Comparison of ENCODE assay signal across 8 mouse cellular contexts in genomic region chr9:46599931-46600708, GRCm38 (mm10).
DNase-seq lines count a peak whose midpoint lies in the region; ATAC-seq and TF ChIP-seq lines count a peak whose summit lies in the region.

No protein-coding gene starts in this region.

- no peak for DNase-seq in lung, adult 2 months
- peak; percentile 54 for DNase-seq in embryonic facial prominence, embryonic 11.5 days (ENCODE audit: low spot score)
- peak; percentile 51 for DNase-seq in testis, postnatal 14 days (ENCODE audit: low spot score)
- no peak for DNase-seq in gastrocnemius, postnatal 36 days
- DNase-seq in liver, embryonic 11.5 days (ENCODE audit: low spot score), result no peak

- TF ChIP-seq CTCF in lung, adult 2 months (IDR thresholded peaks at IDR 0.05; ENCODE audit: insufficient read depth, low read length), result no peak

- H3K27ac ChIP-seq in lung, embryonic 16.5 days (ENCODE audit: low read length), result no peak overlapping the region
- H3K27ac ChIP-seq in embryonic facial prominence, embryonic 11.5 days (replicated peaks; ENCODE audit: low read depth, low read length), result no peak overlapping the region
- peak overlapping the region; percentile 63 for H3K27ac ChIP-seq in hindbrain, embryonic 13.5 days
- H3K27ac ChIP-seq in limb, embryonic 13.5 days, result no peak overlapping the region
- H3K27ac ChIP-seq in liver, embryonic 11.5 days (ENCODE audit: low read depth, low read length), result no peak overlapping the region

- no peak overlapping the region for H3K9ac ChIP-seq in lung, embryonic 16.5 days (ENCODE audit: low read length)
- H3K9ac ChIP-seq in embryonic facial prominence, embryonic 11.5 days (replicated peaks; ENCODE audit: low read length), result no peak overlapping the region
- no peak overlapping the region for H3K9ac ChIP-seq in hindbrain, embryonic 13.5 days
- H3K9ac ChIP-seq in limb, embryonic 13.5 days, result no peak overlapping the region
- no peak overlapping the region for H3K9ac ChIP-seq in liver, embryonic 11.5 days (ENCODE audit: low read depth, low read length)

- H3K36me3 ChIP-seq in lung, embryonic 16.5 days (ENCODE audit: control insufficient read depth, insufficient read depth, low read length), result no peaks in the 10 kb centered on the region
- no peaks in the 10 kb centered on the region for H3K36me3 ChIP-seq in embryonic facial prominence, embryonic 11.5 days (replicated peaks; ENCODE audit: control insufficient read depth, insufficient read depth, low read depth, low read length)
- H3K36me3 ChIP-seq in hindbrain, embryonic 13.5 days, result no peaks in the 10 kb centered on the region
- H3K36me3 ChIP-seq in limb, embryonic 13.5 days, result no peaks in the 10 kb centered on the region
- H3K36me3 ChIP-seq in liver, embryonic 11.5 days (ENCODE audit: control insufficient read depth, insufficient read depth, low read length), result no peaks in the 10 kb centered on the region

- intact Hi-C loops in gastrocnemius, postnatal 36 days (cut with DNase I), result no loop called here

- no peaks in the 10 kb centered on the region for H3K9me3 ChIP-seq in lung, embryonic 16.5 days (ENCODE audit: control insufficient read depth, low read length)
- H3K9me3 ChIP-seq in embryonic facial prominence, embryonic 11.5 days (replicated peaks; ENCODE audit: control insufficient read depth, low read length), result no peaks in the 10 kb centered on the region
- no peaks in the 10 kb centered on the region for H3K9me3 ChIP-seq in hindbrain, embryonic 13.5 days
- H3K9me3 ChIP-seq in limb, embryonic 13.5 days, result no peaks in the 10 kb centered on the region
- H3K9me3 ChIP-seq in liver, embryonic 11.5 days (ENCODE audit: control insufficient read depth, low read length), result no peaks in the 10 kb centered on the region

- 11% methylated on average over 8 of the region's 8 CpGs for WGBS in lung, embryonic 16.5 days
- WGBS in lung, adult 2 months, result 10% methylated on average over 8 of the region's 8 CpGs
- 20% methylated on average over 8 of the region's 8 CpGs for WGBS in embryonic facial prominence, embryonic 11.5 days
- 19% methylated on average over 8 of the region's 8 CpGs for WGBS in hindbrain, embryonic 13.5 days
- WGBS in limb, embryonic 13.5 days, result 12% methylated on average over 8 of the region's 8 CpGs
- WGBS in liver, embryonic 11.5 days, result 55% methylated on average over 8 of the region's 8 CpGs

- no peaks in the 10 kb centered on the region for H3K27me3 ChIP-seq in lung, embryonic 16.5 days (ENCODE audit: control insufficient read depth, insufficient read depth, low read depth, low read length)
- H3K27me3 ChIP-seq in embryonic facial prominence, embryonic 11.5 days (ENCODE audit: control insufficient read depth, insufficient read depth, low read length), result no peaks in the 10 kb centered on the region
- H3K27me3 ChIP-seq in hindbrain, embryonic 13.5 days, result no peaks in the 10 kb centered on the region
- no peaks in the 10 kb centered on the region for H3K27me3 ChIP-seq in limb, embryonic 13.5 days
- no peaks in the 10 kb centered on the region for H3K27me3 ChIP-seq in liver, embryonic 11.5 days (replicated peaks; ENCODE audit: control insufficient read depth, insufficient read depth, low read length)

- H3K4me3 ChIP-seq in lung, embryonic 16.5 days (ENCODE audit: low read length), result no peak overlapping the region
- H3K4me3 ChIP-seq in lung, adult 2 months (replicated peaks; ENCODE audit: extremely low read depth, low read depth, low read length), result no peak overlapping the region
- no peak overlapping the region for H3K4me3 ChIP-seq in embryonic facial prominence, embryonic 11.5 days (ENCODE audit: low read depth, low read length)
- no peak overlapping the region for H3K4me3 ChIP-seq in hindbrain, embryonic 13.5 days
- H3K4me3 ChIP-seq in limb, embryonic 13.5 days, result no peak overlapping the region
- H3K4me3 ChIP-seq in liver, embryonic 11.5 days (ENCODE audit: low read depth, low read length), result no peak overlapping the region

- TF ChIP-seq POLR2A in lung, adult 2 months (IDR thresholded peaks at IDR 0.05; ENCODE audit: borderline replicate concordance, extremely low read depth, low read depth, low read length), result no peak

- H3K4me2 ChIP-seq in lung, embryonic 16.5 days (ENCODE audit: low read depth, low read length), result no peak overlapping the region
- no peak overlapping the region for H3K4me2 ChIP-seq in embryonic facial prominence, embryonic 11.5 days (ENCODE audit: low read depth, low read length)
- no peak overlapping the region for H3K4me2 ChIP-seq in hindbrain, embryonic 13.5 days
- H3K4me2 ChIP-seq in limb, embryonic 13.5 days (replicated peaks), result no peak overlapping the region
- H3K4me2 ChIP-seq in liver, embryonic 11.5 days, result no peak overlapping the region

- ATAC-seq in lung, embryonic 16.5 days (ENCODE audit: low read depth), result peak; percentile 52
- peak; percentile 75 for ATAC-seq in embryonic facial prominence, embryonic 11.5 days (replicated peaks; ENCODE audit: insufficient number of reproducible peaks, low FRiP score, low TSS enrichment, low read depth)
- peak; percentile 66 for ATAC-seq in hindbrain, embryonic 13.5 days (ENCODE audit: low FRiP score)
- ATAC-seq in limb, embryonic 13.5 days (ENCODE audit: low FRiP score, low read depth), result peak; percentile 81
- no peak for ATAC-seq in liver, embryonic 11.5 days (replicated peaks; ENCODE audit: low FRiP score)

- peaks cover 4% of the 10 kb centered on the region; the same call in 1 of the 2 replicates for H3K4me1 ChIP-seq in lung, embryonic 16.5 days (replicated peaks; ENCODE audit: control insufficient read depth, insufficient read depth, low read length)
- H3K4me1 ChIP-seq in lung, adult 2 months (ENCODE audit: control insufficient read depth, insufficient read depth, low read length), result no peaks in the 10 kb centered on the region
- H3K4me1 ChIP-seq in embryonic facial prominence, embryonic 11.5 days (ENCODE audit: control insufficient read depth, insufficient read depth, low read length), result peaks cover 4% of the 10 kb centered on the region
- H3K4me1 ChIP-seq in hindbrain, embryonic 13.5 days (replicated peaks), result peaks cover 34% of the 10 kb centered on the region
- peaks cover 19% of the 10 kb centered on the region for H3K4me1 ChIP-seq in limb, embryonic 13.5 days
- no peaks in the 10 kb centered on the region for H3K4me1 ChIP-seq in liver, embryonic 11.5 days (replicated peaks; ENCODE audit: control insufficient read depth, insufficient read depth, low read length)

Comparison
In these comparisons a context has a peak if more than half of its experiments do, and no peak if none do; other contexts are left out.
1. DNase-seq: peak in embryonic facial prominence, embryonic 11.5 days (single experiment) and testis, postnatal 14 days (single experiment); none in lung, adult 2 months (single experiment), gastrocnemius, postnatal 36 days (0 of 2) and liver, embryonic 11.5 days (single experiment).